Mouse (Mus musculus) intestine, embryonic 16.5 days (tissue): ENCODE results near the gene Noct. TPM values are rescaled to one million over a fixed set of nuclear protein-coding genes. Genes with fewer than 3 reads are reported as not detected.

Source experiments
- ATAC-seq: fragments of 200-750 bp; cut with Nextera tagmentation; 2 replicates; pipeline ENCODE4 v1.8.0; 2017; ENCODE audit warnings: moderate TSS enrichment, moderate library complexity
- H3K27ac ChIP-seq: fragments of 300-500 bp; sonication (generic); 2 replicates; pipeline ENCODE4 v1.5.1; 2014; ENCODE audit warnings: mild to moderate bottlenecking, low read length
- H3K27me3 ChIP-seq: fragments of 300-500 bp; sonication (generic); replicated peaks from 2 replicates; pipeline ENCODE4 v1.6.1; 2014; ENCODE audit warnings: low read length, control low read depth, mixed read lengths; ENCODE audit not compliant: control insufficient read depth, insufficient read depth
- H3K36me3 ChIP-seq: fragments of 300-500 bp; sonication (generic); 2 replicates; pipeline ENCODE4 v1.6.1; 2014; ENCODE audit warnings: low read length, control low read depth; ENCODE audit not compliant: control insufficient read depth, insufficient read depth
- H3K4me1 ChIP-seq: fragments of 300-500 bp; sonication (generic); 2 replicates; pipeline ENCODE4 v1.6.1; 2014; ENCODE audit warnings: low read length, control low read depth, mixed read lengths; ENCODE audit not compliant: control insufficient read depth, insufficient read depth
- H3K4me2 ChIP-seq: fragments of 300-500 bp; sonication (generic); 2 replicates; pipeline ENCODE4 v1.6.1; 2014; ENCODE audit warnings: low read depth, low read length, control low read depth
- H3K4me3 ChIP-seq: fragments of 300-500 bp; sonication (generic); 2 replicates; pipeline ENCODE4 v1.5.1; 2014; ENCODE audit warnings: mild to moderate bottlenecking, low read length
- H3K9ac ChIP-seq: fragments of 300-500 bp; sonication (generic); 2 replicates; pipeline ENCODE4 v1.6.1; 2014; ENCODE audit warnings: low read depth, low read length
- H3K9me3 ChIP-seq: fragments of 300-500 bp; sonication (generic); 2 replicates; pipeline ENCODE4 v1.6.1; 2016; ENCODE audit warnings: low read length, control low read depth; ENCODE audit not compliant: control insufficient read depth
- WGBS: fragments of 180-500 bp; shearing (Covaris S2); extraction: QIAGEN DNeasy Blood & Tissue Kit; methylation state at CpG from one replicate; pipeline ENCODE4 v1.1.7; 2014; 5-methylcytosine and 5-hydroxymethylcytosine counted together
- polyA plus RNA-seq: library from polyadenylated mRNA; unstranded; fragments of >200 nt; fragmentation: Nextera tagmentation; extraction: Ambion mirVana; gene quantifications from 2 replicates; pipeline ENCODE4 v1.2.1, GENCODE M21; 2015

The Noct gene
- polyA plus RNA-seq, 1 experiment from 2014 or later, result 4.9 TPM

GRCm38 (mm10) chr3:51232205-51232910 lies 8.1 kb downstream of the Noct start:
- 83% methylated on average over 3 of the region's 3 CpGs for WGBS
- Histone ChIP-seq H3K4me2 (no peak overlapping the region), H3K4me1 (peaks cover 15% of the 10 kb centered on the region), H3K4me3 (no peak overlapping the region), H3K9ac (no peak overlapping the region), H3K36me3 (no peaks in the 10 kb centered on the region), H3K9me3 (no peaks in the 10 kb centered on the region), H3K27ac (no peak overlapping the region), H3K27me3 (no peaks in the 10 kb centered on the region)
- ATAC-seq, result no peak

DNA sequence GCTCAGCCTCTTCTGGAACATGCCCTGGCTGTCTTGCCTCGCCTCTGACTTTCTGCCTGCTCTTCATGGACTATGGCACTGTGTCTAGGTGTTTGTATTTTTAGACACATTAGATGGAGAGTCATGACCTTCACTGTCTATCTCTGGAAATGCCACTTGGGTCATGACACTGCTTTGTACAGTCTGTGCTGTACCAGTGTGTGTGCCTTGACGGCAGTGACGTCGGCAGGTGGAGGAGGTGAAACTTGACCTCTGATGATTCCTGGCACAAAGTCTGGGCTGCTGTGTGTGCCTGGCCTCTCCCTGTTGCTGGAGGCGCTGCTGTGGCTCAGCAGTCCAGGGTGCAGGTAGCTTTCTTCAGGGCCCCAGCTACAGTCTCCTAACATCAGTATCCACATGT lies 9.2 kb downstream of the Noct start:
- ATAC-seq, result peak; percentile 84
- no peaks in the 10 kb centered on the region for H3K27me3 ChIP-seq
- H3K9ac ChIP-seq, result peak overlapping the region; percentile 21; the same call in 1 of the 2 replicates
- WGBS, result 29% methylated on average over 5 of the region's 5 CpGs
- H3K4me1 ChIP-seq, result peaks cover 15% of the 10 kb centered on the region
- H3K9me3 ChIP-seq, result no peaks in the 10 kb centered on the region
- no peak overlapping the region for H3K4me2 ChIP-seq
- no peaks in the 10 kb centered on the region for H3K36me3 ChIP-seq
- H3K27ac ChIP-seq, result peak overlapping the region; percentile 58
- no peak overlapping the region for H3K4me3 ChIP-seq

DNA sequence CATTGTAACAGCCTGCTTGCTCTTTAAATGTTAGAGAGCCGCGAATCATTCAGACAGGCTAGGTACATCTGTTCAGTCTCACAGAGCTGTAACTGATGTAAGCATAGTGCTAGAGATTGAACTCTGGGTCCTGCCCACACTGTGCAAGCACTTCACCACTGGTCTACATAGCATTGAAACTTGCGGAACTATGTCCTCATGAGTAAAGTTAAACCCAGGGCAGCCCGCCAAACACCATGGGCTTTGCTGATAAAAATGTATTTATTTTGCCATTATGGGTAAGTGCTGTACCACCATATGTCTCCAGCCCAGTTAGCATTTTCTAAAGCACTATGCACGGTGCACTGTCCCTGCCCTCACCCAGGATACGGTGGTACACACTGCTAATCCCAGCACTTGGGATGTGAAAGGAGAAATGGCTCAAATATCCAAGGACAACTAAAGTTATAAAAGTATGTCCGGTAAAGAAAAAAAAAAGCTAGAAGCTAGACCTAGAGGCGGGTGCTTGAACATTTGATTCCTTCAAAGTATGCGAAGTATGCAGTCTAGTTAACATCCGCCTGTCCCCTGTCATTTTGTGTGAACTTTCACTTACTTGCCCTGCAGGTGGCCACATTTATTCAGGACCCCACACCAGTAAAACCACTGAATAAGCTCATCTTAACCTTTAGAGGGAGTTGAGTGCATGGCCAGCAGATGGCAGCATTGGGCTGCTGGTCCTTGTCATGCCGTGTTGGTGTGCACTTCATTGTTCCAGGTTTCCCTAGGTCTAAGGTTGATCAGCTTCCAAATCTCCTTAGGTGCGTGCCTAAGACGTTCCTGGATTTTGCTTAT lies 9.9 kb downstream of the Noct start:
- WGBS, result 33% methylated on average over 13 of the region's 13 CpGs

DNA sequence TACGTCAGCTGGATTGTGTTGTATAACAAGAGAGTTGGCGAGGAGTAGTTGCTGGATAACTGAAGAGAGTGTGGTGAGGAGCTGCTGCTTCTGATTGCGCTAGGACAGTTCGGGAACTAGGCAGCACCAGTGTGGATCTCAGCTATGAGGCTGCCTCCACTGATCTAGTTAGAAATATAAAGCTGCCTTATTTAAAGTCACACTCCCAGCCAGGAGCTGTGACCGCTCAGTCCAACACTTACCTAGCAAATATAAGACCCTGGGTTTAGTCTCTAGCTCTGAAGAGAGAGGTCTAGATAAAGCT lies 10.5 kb downstream of the Noct start:
- Histone ChIP-seq H3K4me3 (no peak overlapping the region), H3K9me3 (no peaks in the 10 kb centered on the region), H3K9ac (peak overlapping the region; percentile 41; the same call in 1 of the 2 replicates), H3K27me3 (no peaks in the 10 kb centered on the region), H3K36me3 (peaks cover 3% of the 10 kb centered on the region; the same call in 1 of the 2 replicates), H3K4me1 (peaks cover 15% of the 10 kb centered on the region), H3K4me2 (no peak overlapping the region), H3K27ac (no peak overlapping the region)
- WGBS, result 77% methylated on average over 5 of the region's 5 CpGs
- ATAC-seq, result no peak

More for the DNA sequence above, 9.9 kb downstream of the Noct start:
- peak; percentile 79 for ATAC-seq
- H3K36me3 ChIP-seq, result no peaks in the 10 kb centered on the region
- no peak overlapping the region for H3K4me2 ChIP-seq
- peak overlapping the region; percentile 58 for H3K27ac ChIP-seq
- H3K4me1 ChIP-seq, result peaks cover 15% of the 10 kb centered on the region
- no peaks in the 10 kb centered on the region for H3K27me3 ChIP-seq
- H3K9ac ChIP-seq, result peak overlapping the region; percentile 41; the same call in 1 of the 2 replicates
- H3K9me3 ChIP-seq, result no peaks in the 10 kb centered on the region
- no peak overlapping the region for H3K4me3 ChIP-seq

GRCm38 (mm10) chr3:51238515-51238914 lies 14.3 kb downstream of the Noct start:
- Histone ChIP-seq H3K27me3 (no peaks in the 10 kb centered on the region), H3K4me3 (no peak overlapping the region), H3K4me1 (peaks cover 13% of the 10 kb centered on the region), H3K27ac (no peak overlapping the region), H3K36me3 (peaks cover 3% of the 10 kb centered on the region; the same call in 1 of the 2 replicates), H3K9me3 (no peaks in the 10 kb centered on the region), H3K4me2 (no peak overlapping the region), H3K9ac (no peak overlapping the region)
- WGBS, result 81% methylated on average over 7 of the region's 7 CpGs
- no peak for ATAC-seq

GRCm38 (mm10) chr3:51239541-51239940 lies 15.3 kb downstream of the Noct start:
- H3K27ac ChIP-seq, result no peak overlapping the region
- H3K9me3 ChIP-seq, result no peaks in the 10 kb centered on the region
- ATAC-seq, result no peak
- peaks cover 3% of the 10 kb centered on the region; the same call in 1 of the 2 replicates for H3K4me1 ChIP-seq
- H3K4me3 ChIP-seq, result no peak overlapping the region
- H3K27me3 ChIP-seq, result no peaks in the 10 kb centered on the region
- WGBS, result 91% methylated on average over 3 of the region's 3 CpGs
- no peak overlapping the region for H3K4me2 ChIP-seq
- H3K36me3 ChIP-seq, result peaks cover 3% of the 10 kb centered on the region; the same call in 1 of the 2 replicates
- H3K9ac ChIP-seq, result no peak overlapping the region

- peak; percentile 69; the same call in 1 of the 2 replicates for ATAC-seq
- no peaks in the 10 kb centered on the region for H3K27me3 ChIP-seq
- no peaks in the 10 kb centered on the region for H3K9me3 ChIP-seq
- H3K4me3 ChIP-seq, result no peak overlapping the region
- WGBS, result 68% methylated on average over 16 of the region's 16 CpGs
- no peak overlapping the region for H3K9ac ChIP-seq
- H3K4me2 ChIP-seq, result no peak overlapping the region
- 0 out of 2 replicates have a peak, but pooled peaks cover 4% of the 10 kb centered on the region for H3K36me3 ChIP-seq
- H3K27ac ChIP-seq, result no peak overlapping the region
- no peaks in the 10 kb centered on the region for H3K4me1 ChIP-seq
Observed at GRCm38 (mm10) chr3:51247704-51248103, 23.5 kb downstream of the Noct start.

DNA sequence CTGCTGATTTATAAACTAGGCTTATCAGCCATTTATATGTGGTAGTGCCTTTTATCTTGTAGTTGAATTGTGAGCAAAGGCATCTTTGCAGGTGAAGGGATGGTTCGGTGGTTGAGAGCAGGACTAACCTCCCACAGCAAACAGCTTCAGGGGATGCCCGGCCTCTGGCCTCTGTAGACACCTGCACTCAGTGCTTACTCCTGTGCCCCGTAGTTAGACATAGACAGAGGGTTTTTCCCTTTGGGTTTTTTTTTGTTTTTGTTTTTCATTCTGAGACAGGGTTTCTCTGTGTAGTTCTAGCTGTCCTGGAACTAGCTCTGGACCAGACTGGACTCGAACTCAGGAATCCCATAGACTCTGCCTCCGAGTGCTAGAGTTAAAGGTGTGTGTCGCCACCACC lies 24.4 kb downstream of the Noct start:
- H3K9ac ChIP-seq, result no peak overlapping the region
- no peak for ATAC-seq

GRCm38 (mm10) chr3:51249460-51249859 lies 25.2 kb downstream of the Noct start:
- Histone ChIP-seq H3K27me3 (no peaks in the 10 kb centered on the region), H3K9ac (no peak overlapping the region), H3K4me1 (no peaks in the 10 kb centered on the region), H3K27ac (no peak overlapping the region), H3K9me3 (no peaks in the 10 kb centered on the region), H3K4me3 (no peak overlapping the region), H3K4me2 (no peak overlapping the region), H3K36me3 (0 out of 2 replicates have a peak, but pooled peaks cover 14% of the 10 kb centered on the region)
- WGBS, result 87% methylated on average over 11 of the region's 11 CpGs
- no peak for ATAC-seq

More for the DNA sequence above, 24.4 kb downstream of the Noct start:
- H3K4me3 ChIP-seq, result no peak overlapping the region
- H3K4me2 ChIP-seq, result no peak overlapping the region
- no peaks in the 10 kb centered on the region for H3K9me3 ChIP-seq
- 0 out of 2 replicates have a peak, but pooled peaks cover 7% of the 10 kb centered on the region for H3K36me3 ChIP-seq
- no peaks in the 10 kb centered on the region for H3K4me1 ChIP-seq
- no peaks in the 10 kb centered on the region for H3K27me3 ChIP-seq
- no peak overlapping the region for H3K27ac ChIP-seq
- WGBS, result 89% methylated on average over 6 of the region's 6 CpGs
